Mouse (Mus musculus) stomach, embryonic 15.5 days (tissue): ENCODE data around the gene 4930449I24Rik. TPM values are rescaled to one million over a fixed set of nuclear protein-coding genes. Genes with fewer than 3 reads are reported as not detected.
"Not testable (repeated sequence)": the region's sequence is repeated elsewhere in the genome, so short reads cannot be mapped to it uniquely, and the experiment has no call there.

Experiments
- ATAC-seq: fragments of 200-750 bp; cut with Nextera tagmentation; 2 replicates; pipeline ENCODE4 v1.8.0; 2017; ENCODE audit warnings: low read depth, moderate number of reproducible peaks, moderate TSS enrichment; ENCODE audit not compliant: insufficient read depth, low FRiP score
- H3K27ac ChIP-seq: fragments of 300-500 bp; sonication (generic); 2 replicates; pipeline ENCODE4 v1.5.1; 2015; ENCODE audit warnings: mild to moderate bottlenecking, inconsistent platforms
- H3K27me3 ChIP-seq: fragments of 300-500 bp; sonication (generic); replicated peaks from 2 replicates; pipeline ENCODE4 v1.6.1; 2015; ENCODE audit warnings: inconsistent platforms
- H3K36me3 ChIP-seq: fragments of 300-500 bp; sonication (generic); 2 replicates; pipeline ENCODE4 v1.6.1; 2015; ENCODE audit warnings: inconsistent platforms
- H3K4me1 ChIP-seq: fragments of 300-500 bp; sonication (generic); 2 replicates; pipeline ENCODE4 v1.6.1; 2015; ENCODE audit warnings: inconsistent platforms
- H3K4me2 ChIP-seq: fragments of 300-500 bp; sonication (generic); 2 replicates; pipeline ENCODE4 v1.6.1; 2015; ENCODE audit warnings: mild to moderate bottlenecking, inconsistent platforms
- H3K4me3 ChIP-seq: fragments of 300-500 bp; sonication (generic); replicated peaks from 2 replicates; pipeline ENCODE4 v1.5.1; 2015; ENCODE audit warnings: inconsistent platforms
- H3K9ac ChIP-seq: fragments of 300-500 bp; sonication (generic); 2 replicates; pipeline ENCODE4 v1.6.1; 2015; ENCODE audit warnings: inconsistent platforms
- H3K9me3 ChIP-seq: fragments of 300-500 bp; sonication (generic); 2 replicates; pipeline ENCODE4 v1.6.1; 2016; ENCODE audit warnings: inconsistent platforms
- WGBS: fragments of 180-500 bp; shearing (Covaris S2); methylation state at CpG from one replicate; pipeline ENCODE4 v1.1.7; 2015; 5-methylcytosine and 5-hydroxymethylcytosine counted together
- polyA plus RNA-seq: library from polyadenylated mRNA; unstranded; fragments of >200 nt; fragmentation: Nextera tagmentation; extraction: Ambion mirVana; gene quantifications from 2 replicates; pipeline ENCODE4 v1.2.1, GENCODE M21; 2015

4930449I24Rik gene
- not detected in 2 replicates for polyA plus RNA-seq

GRCm38 (mm10) chr5:146502099-146502498, at the start of gene 4930449I24Rik:
Gene 4930449I24Rik, plus strand, starts transcription at chr5:146502399.
- not testable (repeated sequence) for H3K27me3 ChIP-seq, H3K27ac ChIP-seq, H3K9me3 ChIP-seq, H3K4me3 ChIP-seq, ATAC-seq, H3K9ac ChIP-seq, H3K36me3 ChIP-seq, H3K4me1 ChIP-seq, H3K4me2 ChIP-seq
- WGBS = no CpG with 5 or more reads among the region's 5 CpGs

- ATAC-seq = no peak
- Histone ChIP-seq H3K36me3 (no peaks in the 10 kb centered on the region), H3K27ac (no peak overlapping the region), H3K4me1 (no peaks in the 10 kb centered on the region), H3K27me3 (no peaks in the 10 kb centered on the region), H3K4me2 (no peak overlapping the region), H3K9ac (no peak overlapping the region), H3K4me3 (no peak overlapping the region), H3K9me3 (no peaks in the 10 kb centered on the region)
- WGBS = 88% methylated on average over 6 of the region's 6 CpGs
These were observed 48.6 kb upstream of the 4930449I24Rik start for GRCm38 (mm10) chr5:146453556-146453955.

- Histone ChIP-seq H3K4me1 (no peaks in the 10 kb centered on the region), H3K27me3 (no peaks in the 10 kb centered on the region), H3K9me3 (no peaks in the 10 kb centered on the region), H3K4me3 (no peak overlapping the region), H3K36me3 (no peaks in the 10 kb centered on the region), H3K9ac (no peak overlapping the region), H3K4me2 (no peak overlapping the region), H3K27ac (no peak overlapping the region)
- ATAC-seq = no peak
- WGBS = 75% methylated on average over 8 of the region's 8 CpGs
These were observed 40.6 kb upstream of the 4930449I24Rik start for GRCm38 (mm10) chr5:146461612-146462011.

GRCm38 (mm10) chr5:146466663-146467062, 35.5 kb upstream of the 4930449I24Rik start:
- H3K9me3 ChIP-seq = no peaks in the 10 kb centered on the region
- H3K4me2 ChIP-seq = no peak overlapping the region
- ATAC-seq = no peak
- H3K4me3 ChIP-seq = no peak overlapping the region
- H3K36me3 ChIP-seq = no peaks in the 10 kb centered on the region
- 93% methylated on average over 19 of the region's 19 CpGs for WGBS
- no peaks in the 10 kb centered on the region for H3K27me3 ChIP-seq
- no peak overlapping the region for H3K27ac ChIP-seq
- H3K9ac ChIP-seq = no peak overlapping the region
- no peaks in the 10 kb centered on the region for H3K4me1 ChIP-seq

- H3K4me1 ChIP-seq = no peaks in the 10 kb centered on the region
- H3K36me3 ChIP-seq = no peaks in the 10 kb centered on the region
- no peaks in the 10 kb centered on the region for H3K9me3 ChIP-seq
- no peak overlapping the region for H3K27ac ChIP-seq
- H3K27me3 ChIP-seq = no peaks in the 10 kb centered on the region
- 90% methylated on average over 9 of the region's 9 CpGs for WGBS
- no peak overlapping the region for H3K4me3 ChIP-seq
- no peak for ATAC-seq
- H3K4me2 ChIP-seq = no peak overlapping the region
- no peak overlapping the region for H3K9ac ChIP-seq
These were observed 33.9 kb upstream of the 4930449I24Rik start for GRCm38 (mm10) chr5:146468311-146468710.

- no peaks in the 10 kb centered on the region for H3K4me1 ChIP-seq
- no peak overlapping the region for H3K9ac ChIP-seq
- H3K4me2 ChIP-seq = no peak overlapping the region
- H3K27ac ChIP-seq = no peak overlapping the region
- ATAC-seq = no peak
- H3K27me3 ChIP-seq = no peaks in the 10 kb centered on the region
- no peaks in the 10 kb centered on the region for H3K36me3 ChIP-seq
- no peak overlapping the region for H3K4me3 ChIP-seq
- WGBS = 78% methylated on average over 9 of the region's 9 CpGs
- H3K9me3 ChIP-seq = no peaks in the 10 kb centered on the region
These were observed 31.4 kb upstream of the 4930449I24Rik start for GRCm38 (mm10) chr5:146470821-146471220.

- no peak overlapping the region for H3K9ac ChIP-seq
- H3K36me3 ChIP-seq = no peaks in the 10 kb centered on the region
- H3K4me3 ChIP-seq = no peak overlapping the region
- ATAC-seq = no peak
- no peaks in the 10 kb centered on the region for H3K4me1 ChIP-seq
- no peaks in the 10 kb centered on the region for H3K27me3 ChIP-seq
- H3K9me3 ChIP-seq = no peaks in the 10 kb centered on the region
- no peak overlapping the region for H3K27ac ChIP-seq
- H3K4me2 ChIP-seq = no peak overlapping the region
- 75% methylated on average over 5 of the region's 5 CpGs for WGBS
These were observed 30.9 kb upstream of the 4930449I24Rik start for GRCm38 (mm10) chr5:146471311-146471710.

GRCm38 (mm10) chr5:146471821-146472220, 30.4 kb upstream of the 4930449I24Rik start:
- no peak overlapping the region for H3K4me2 ChIP-seq
- no peak overlapping the region for H3K4me3 ChIP-seq
- no peak overlapping the region for H3K27ac ChIP-seq
- WGBS = 87% methylated on average over 12 of the region's 12 CpGs
- no peaks in the 10 kb centered on the region for H3K9me3 ChIP-seq
- no peak overlapping the region for H3K9ac ChIP-seq
- no peaks in the 10 kb centered on the region for H3K4me1 ChIP-seq
- no peaks in the 10 kb centered on the region for H3K27me3 ChIP-seq
- ATAC-seq = no peak
- no peaks in the 10 kb centered on the region for H3K36me3 ChIP-seq

GRCm38 (mm10) chr5:146479564-146479963, 22.6 kb upstream of the 4930449I24Rik start:
- H3K36me3 ChIP-seq, H3K9me3 ChIP-seq, H3K27me3 ChIP-seq, ATAC-seq, H3K4me3 ChIP-seq, H3K9ac ChIP-seq, H3K4me1 ChIP-seq, H3K4me2 ChIP-seq, H3K27ac ChIP-seq: not testable (repeated sequence)
- WGBS = 8% methylated on average over 4 of the region's 4 CpGs

- WGBS = 86% methylated on average over 3 of the region's 3 CpGs
- H3K9ac ChIP-seq, H3K27me3 ChIP-seq, H3K4me3 ChIP-seq, ATAC-seq, H3K36me3 ChIP-seq, H3K27ac ChIP-seq, H3K9me3 ChIP-seq, H3K4me1 ChIP-seq, H3K4me2 ChIP-seq: not testable (repeated sequence)
These were observed 20.5 kb upstream of the 4930449I24Rik start, which contains the start of gene Gm6408 for GRCm38 (mm10) chr5:146481665-146482064. Gene Gm6408, plus strand, starts transcription at chr5:146481965.

- H3K36me3 ChIP-seq, H3K4me1 ChIP-seq, H3K9me3 ChIP-seq, H3K4me3 ChIP-seq, H3K27me3 ChIP-seq, H3K9ac ChIP-seq, H3K27ac ChIP-seq, ATAC-seq, H3K4me2 ChIP-seq: not testable (repeated sequence)
- WGBS = 9% methylated on average over 3 of the region's 4 CpGs
These were observed 13.2 kb upstream of the 4930449I24Rik start for GRCm38 (mm10) chr5:146488959-146489358.

GRCm38 (mm10) chr5:146491063-146491462, 11.1 kb upstream of the 4930449I24Rik start, which contains the start of gene Gm6370:
Gene Gm6370, plus strand, starts transcription at chr5:146491363.
- not testable (repeated sequence) for H3K27ac ChIP-seq, ATAC-seq, H3K9me3 ChIP-seq, H3K9ac ChIP-seq, H3K4me3 ChIP-seq, H3K36me3 ChIP-seq, H3K27me3 ChIP-seq, H3K4me2 ChIP-seq, H3K4me1 ChIP-seq
- WGBS = no CpG with 5 or more reads among the region's 5 CpGs

- not testable (repeated sequence) for H3K27me3 ChIP-seq
- WGBS = 90% methylated on average over 2 of the region's 5 CpGs
These were observed 11.6 kb downstream of the 4930449I24Rik start, which contains the start of gene Gm3402 for GRCm38 (mm10) chr5:146513823-146514222. Gene Gm3402, plus strand, starts transcription at chr5:146514123.

More at GRCm38 (mm10) chr5:146513823-146514222, 11.6 kb downstream of the 4930449I24Rik start, which contains the start of gene Gm3402:
- H3K9ac ChIP-seq, H3K27ac ChIP-seq, H3K9me3 ChIP-seq, H3K4me3 ChIP-seq, H3K36me3 ChIP-seq, ATAC-seq, H3K4me2 ChIP-seq, H3K4me1 ChIP-seq: not testable (repeated sequence)
